ENCODE assay signal across 24 mouse cellular contexts in genomic region chr2:92562930-92563329, GRCm38 (mm10). TPM values are rescaled to one million over a fixed set of nuclear protein-coding genes. Genes with fewer than 3 reads are reported as not detected.
A peak's percentile ranks its signal among the peaks of the same experiment; 100 is the strongest.
DNase-seq lines count a peak whose midpoint lies in the region; ATAC-seq and TF ChIP-seq lines count a peak whose summit lies in the region.
"Had no signal": no experiment of that assay in that cellular context is flagged by ENCODE, and none has a peak within 500 bp of the region (broad histone marks: within the 10 kb centered on the region; RNA-seq: fewer than 3 reads in every experiment).

No protein-coding gene starts in this region.

- no peaks in the 10 kb centered on the region for H3K27me3 ChIP-seq in midbrain, embryonic 11.5 days (ENCODE audit: control insufficient read depth, insufficient read depth, low read length)
- H3K27me3 ChIP-seq in midbrain, postnatal 0 days (ENCODE audit: insufficient read depth, low read length): no peaks in the 10 kb centered on the region
- H3K27me3 ChIP-seq in neural tube, embryonic 15.5 days (replicated peaks): no peaks in the 10 kb centered on the region
- no peaks in the 10 kb centered on the region for H3K27me3 ChIP-seq in hindbrain, postnatal 0 days (ENCODE audit: insufficient read depth, low read length)
- H3K27me3 ChIP-seq: embryonic facial prominence, embryonic 15.5 days; hindbrain, embryonic 15.5 days; kidney, embryonic 15.5 days; midbrain, embryonic 13.5 days had no signal

- H3K36me3 ChIP-seq in midbrain, embryonic 11.5 days (ENCODE audit: control insufficient read depth, insufficient read depth, low read length): no peaks in the 10 kb centered on the region
- H3K36me3 ChIP-seq in midbrain, postnatal 0 days (ENCODE audit: insufficient read depth, low read length): no peaks in the 10 kb centered on the region
- no peaks in the 10 kb centered on the region for H3K36me3 ChIP-seq in neural tube, embryonic 15.5 days
- H3K36me3 ChIP-seq in hindbrain, postnatal 0 days (ENCODE audit: insufficient read depth, low read length): no peaks in the 10 kb centered on the region
- H3K36me3 ChIP-seq: embryonic facial prominence, embryonic 15.5 days; heart, embryonic 13.5 days; hindbrain, embryonic 15.5 days; kidney, embryonic 15.5 days; midbrain, embryonic 13.5 days had no signal

- 72% methylated on average over 4 of the region's 4 CpGs for WGBS in midbrain, embryonic 11.5 days
- 66% methylated on average over 4 of the region's 4 CpGs for WGBS in midbrain, postnatal 0 days
- WGBS in neural tube, embryonic 15.5 days: 79% methylated on average over 4 of the region's 4 CpGs
- WGBS in hindbrain, postnatal 0 days: 63% methylated on average over 4 of the region's 4 CpGs

- intact Hi-C loops in gastrocnemius, adult 2 months (cut with DNase I): no loop called here

- no peak overlapping the region for H3K27ac ChIP-seq in gastrocnemius, adult 2 months
- no peak overlapping the region for H3K27ac ChIP-seq in midbrain, embryonic 11.5 days (ENCODE audit: low read depth, low read length)
- H3K27ac ChIP-seq in midbrain, postnatal 0 days (ENCODE audit: low read depth, low read length): no peak overlapping the region
- no peak overlapping the region for H3K27ac ChIP-seq in neural tube, embryonic 15.5 days (replicated peaks)
- no peak overlapping the region for H3K27ac ChIP-seq in hindbrain, postnatal 0 days
- H3K27ac ChIP-seq: embryonic facial prominence, embryonic 15.5 days; heart, embryonic 13.5 days; hindbrain, embryonic 15.5 days; kidney, embryonic 15.5 days; macrophage; midbrain, embryonic 13.5 days had no signal

- H3K9ac ChIP-seq in midbrain, embryonic 11.5 days (ENCODE audit: low read length): no peak overlapping the region
- H3K9ac ChIP-seq in midbrain, postnatal 0 days (replicated peaks; ENCODE audit: low read length, poor library complexity, severe bottlenecking): no peak overlapping the region
- no peak overlapping the region for H3K9ac ChIP-seq in neural tube, embryonic 15.5 days (replicated peaks)
- no peak overlapping the region for H3K9ac ChIP-seq in hindbrain, postnatal 0 days (replicated peaks; ENCODE audit: low read length)
- H3K9ac ChIP-seq: embryonic facial prominence, embryonic 15.5 days; heart, embryonic 13.5 days; hindbrain, embryonic 15.5 days; kidney, embryonic 15.5 days; midbrain, embryonic 13.5 days had no signal

- no peak overlapping the region for H3K4me3 ChIP-seq in gastrocnemius, adult 2 months
- no peak overlapping the region for H3K4me3 ChIP-seq in midbrain, embryonic 11.5 days (ENCODE audit: low read depth, low read length)
- H3K4me3 ChIP-seq in midbrain, postnatal 0 days (ENCODE audit: low read depth, low read length): no peak overlapping the region
- H3K4me3 ChIP-seq in neural tube, embryonic 15.5 days (replicated peaks): no peak overlapping the region
- no peak overlapping the region for H3K4me3 ChIP-seq in hindbrain, postnatal 0 days (ENCODE audit: low read length)
- H3K4me3 ChIP-seq: embryonic facial prominence, embryonic 15.5 days; heart, embryonic 13.5 days; hindbrain, embryonic 15.5 days; kidney, embryonic 15.5 days; midbrain, embryonic 13.5 days; myocyte had no signal

- no peak for ATAC-seq in midbrain, embryonic 11.5 days (ENCODE audit: low FRiP score)
- ATAC-seq in midbrain, postnatal 0 days (ENCODE audit: low FRiP score): no peak
- ATAC-seq in granulocyte monocyte progenitor cell, adult 5-6 weeks (replicated peaks; ENCODE audit: poor library complexity, severe bottlenecking): peak; percentile 89
- ATAC-seq in neural tube, embryonic 15.5 days (ENCODE audit: low FRiP score): no peak
- no peak for ATAC-seq in hindbrain, postnatal 0 days
- ATAC-seq: intestine, embryonic 16.5 days; midbrain, embryonic 13.5 days had no signal

- no peak for TF ChIP-seq CTCF in gastrocnemius, adult 2 months (IDR thresholded peaks at IDR 0.05)
- no peak for TF ChIP-seq CTCF in midbrain, postnatal 0 days (IDR thresholded peaks at IDR 0.05)
- TF ChIP-seq CTCF in hindbrain, postnatal 0 days (IDR thresholded peaks at IDR 0.05; ENCODE audit: low read depth): no peak

- peak; percentile 3 for DNase-seq in gastrocnemius, adult 18-20 months (ENCODE audit: low spot score)
- DNase-seq in gastrocnemius, adult 2 months: no peak
- DNase-seq in midbrain, embryonic 11.5 days (ENCODE audit: low spot score, missing footprints): peak; percentile 73
- DNase-seq in midbrain, postnatal 0 days (ENCODE audit: low spot score): no peak
- DNase-seq in urinary bladder, postnatal 4 days (ENCODE audit: low spot score in 2 of 2): no peak
- DNase-seq in hindbrain, postnatal 0 days (ENCODE audit: low spot score): no peak
- DNase-seq: adrenal gland, adult 8-10 months; cerebellum, adult 9-11 months; gastrocnemius, postnatal 10 days; heart, adult 18-20 months; layer of hippocampus, postnatal 36 days; lung, adult 2 months; right cerebral cortex, postnatal 25 days; thymus, postnatal 36 days had no signal

- H3K4me2 ChIP-seq in midbrain, embryonic 11.5 days: no peak overlapping the region
- H3K4me2 ChIP-seq in midbrain, postnatal 0 days (ENCODE audit: low read depth, low read length, poor library complexity, severe bottlenecking): no peak overlapping the region
- H3K4me2 ChIP-seq in neural tube, embryonic 15.5 days: no peak overlapping the region
- no peak overlapping the region for H3K4me2 ChIP-seq in hindbrain, postnatal 0 days (ENCODE audit: low read depth, low read length)
- H3K4me2 ChIP-seq: embryonic facial prominence, embryonic 15.5 days; heart, embryonic 13.5 days; hindbrain, embryonic 15.5 days; kidney, embryonic 15.5 days; midbrain, embryonic 13.5 days had no signal

- H3K4me1 ChIP-seq in midbrain, embryonic 11.5 days (ENCODE audit: control insufficient read depth, insufficient read depth, low read length): no peaks in the 10 kb centered on the region
- H3K4me1 ChIP-seq in midbrain, postnatal 0 days (ENCODE audit: insufficient read depth, low read length): no peaks in the 10 kb centered on the region
- H3K4me1 ChIP-seq in neural tube, embryonic 15.5 days: no peaks in the 10 kb centered on the region
- H3K4me1 ChIP-seq in hindbrain, postnatal 0 days (ENCODE audit: insufficient read depth, low read length): no peaks in the 10 kb centered on the region
- H3K4me1 ChIP-seq: embryonic facial prominence, embryonic 15.5 days; heart, embryonic 13.5 days; hindbrain, embryonic 15.5 days; kidney, embryonic 15.5 days; midbrain, embryonic 13.5 days had no signal

- peaks cover 2% of the 10 kb centered on the region; the same call in 1 of the 2 replicates for H3K9me3 ChIP-seq in midbrain, embryonic 11.5 days (ENCODE audit: control insufficient read depth, low read length)
- H3K9me3 ChIP-seq in midbrain, postnatal 0 days (ENCODE audit: low read length): no peaks in the 10 kb centered on the region
- H3K9me3 ChIP-seq in neural tube, embryonic 15.5 days (replicated peaks): no peaks in the 10 kb centered on the region
- H3K9me3 ChIP-seq in hindbrain, postnatal 0 days (ENCODE audit: low read length): peaks cover 8% of the 10 kb centered on the region; the same call in 1 of the 2 replicates
- H3K9me3 ChIP-seq: embryonic facial prominence, embryonic 15.5 days; kidney, embryonic 15.5 days had no signal

RNA-seq across cellular contexts. Expression of gene Chst1, which starts 36.6 kb away (rescaled TPM):
- 1 to 10 TPM in 1 of 2 experiments, under 1 TPM in 1; 0.80 to 1.9 TPM for total RNA-seq in gastrocnemius, adult 18-20 months (2021)
- 1 to 10 TPM in 1 of 2 experiments, under 1 TPM in 1; 0.71 to 1.8 TPM for total RNA-seq in gastrocnemius, adult 2 months (2021)
- 4.2 and 4.3 TPM in 2 replicates for polyA plus RNA-seq in midbrain, embryonic 11.5 days (2014; fragmentation: Nextera tagmentation; extraction: Ambion mirVana)
- total RNA-seq in midbrain, postnatal 0 days (2014; rRNA removed): 64.4 and 73.8 TPM in 2 replicates
- 39.5 and 43.0 TPM in 2 replicates for polyA plus RNA-seq in midbrain, postnatal 0 days (2015; fragmentation: Nextera tagmentation; extraction: Ambion mirVana)
- 0.21 TPM in 1 of 2 replicates, not detected in the other for total RNA-seq in granulocyte monocyte progenitor cell, adult 5-6 weeks (2014; fragmentation: Nextera tagmentation)
- 0.13 TPM in 1 of 2 replicates, not detected in the other for total RNA-seq in granulocyte monocyte progenitor cell, adult 5-6 weeks (2017)
- 24.0 and 25.2 TPM in 2 replicates for polyA plus RNA-seq in neural tube, embryonic 15.5 days (2015; fragmentation: Nextera tagmentation; extraction: Ambion mirVana)
- 34.9 and 49.2 TPM in 2 replicates for total RNA-seq in hindbrain, postnatal 0 days (2014; rRNA removed)
- 23.2 and 24.4 TPM in 2 replicates for polyA plus RNA-seq in hindbrain, postnatal 0 days (2015; fragmentation: Nextera tagmentation; extraction: Ambion mirVana)
- polyA plus RNA-seq: macrophage had no signal

Comparison
In these comparisons a context has a peak if more than half of its experiments do, and no peak if none do; other contexts are left out.
1. DNase-seq: peak in gastrocnemius, adult 18-20 months (single experiment) and midbrain, embryonic 11.5 days (single experiment); none in gastrocnemius, adult 2 months (single experiment), midbrain, postnatal 0 days (single experiment), urinary bladder, postnatal 4 days (0 of 2) and hindbrain, postnatal 0 days (single experiment).
2. RNA of gene Chst1, which starts 36.6 kb away (total RNA-seq): 64.4 to 73.8 TPM in midbrain, postnatal 0 days and 34.9 to 49.2 TPM in hindbrain, postnatal 0 days; 0.80 to 1.9 TPM in gastrocnemius, adult 18-20 months, 0.71 to 1.8 TPM in gastrocnemius, adult 2 months and 0.13 to 0.21 TPM in granulocyte monocyte progenitor cell, adult 5-6 weeks; every median in the first group is over 10 times any median in the second.